Mouse (Mus musculus): ENCODE results near the gene Lamb1. TPM values are rescaled to one million over a fixed set of nuclear protein-coding genes. Genes with fewer than 3 reads are reported as not detected.

The Lamb1 gene
- total RNA-seq, 2 experiments from 2014 or later: 266 to 279 TPM

DNA sequence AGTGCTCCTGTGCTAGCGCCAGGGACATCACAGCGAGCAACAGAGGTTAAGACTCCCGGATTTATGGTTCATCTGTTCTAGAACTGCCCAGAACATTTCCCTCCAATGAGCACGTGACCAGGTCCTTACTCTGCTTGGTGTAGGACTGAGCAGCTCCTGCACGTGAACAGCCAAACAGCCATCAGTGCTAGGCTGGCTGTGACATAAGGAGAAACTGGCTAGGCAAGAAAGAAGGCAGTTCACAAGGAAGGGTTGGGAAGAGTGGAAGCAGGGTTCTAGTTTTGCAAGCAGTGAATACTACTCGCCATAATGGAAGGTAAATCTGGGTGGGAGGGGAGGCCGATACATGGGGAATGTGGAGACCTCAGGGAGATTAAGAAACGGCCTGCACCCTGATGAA, 10.1 kb upstream of the Lamb1 start:
- no peak for DNase-seq

DNA sequence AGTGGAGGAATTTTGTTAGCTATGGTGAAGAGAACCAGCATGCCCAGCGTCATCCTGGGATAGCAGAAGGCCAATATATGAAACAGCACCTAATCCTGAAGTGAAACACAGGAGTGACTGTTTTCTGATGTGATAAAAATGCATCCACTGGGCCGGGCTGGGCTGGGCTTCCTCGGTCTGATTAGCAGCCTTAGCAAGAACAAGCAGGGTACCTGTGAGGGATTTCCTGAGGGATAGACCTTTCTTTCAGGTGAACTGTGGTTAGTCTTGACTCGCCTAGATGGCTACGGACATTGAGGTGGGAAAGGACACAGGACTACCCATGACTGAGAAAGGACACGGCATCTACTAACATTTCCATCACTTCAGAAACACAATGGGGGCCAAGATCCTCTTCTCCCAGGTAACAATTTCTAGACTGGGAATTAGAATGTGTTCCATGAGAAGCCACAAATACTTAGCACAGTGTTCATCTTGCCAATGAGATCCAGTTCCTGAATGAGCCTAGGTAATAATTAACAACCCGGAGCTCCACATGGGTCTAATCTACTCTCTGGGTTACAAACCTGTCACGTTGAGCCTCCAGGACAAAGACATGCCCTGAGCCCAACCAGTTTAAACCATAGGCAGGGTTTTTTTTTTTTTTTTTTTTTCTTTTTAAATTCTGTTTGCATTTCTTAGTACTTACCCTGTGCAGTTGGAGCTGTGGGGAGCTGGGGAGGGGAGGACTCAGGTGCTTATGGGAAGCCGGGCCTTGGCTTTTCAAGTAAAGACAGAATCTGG, 8.7 kb upstream of the Lamb1 start:
- no peak for DNase-seq

DNA sequence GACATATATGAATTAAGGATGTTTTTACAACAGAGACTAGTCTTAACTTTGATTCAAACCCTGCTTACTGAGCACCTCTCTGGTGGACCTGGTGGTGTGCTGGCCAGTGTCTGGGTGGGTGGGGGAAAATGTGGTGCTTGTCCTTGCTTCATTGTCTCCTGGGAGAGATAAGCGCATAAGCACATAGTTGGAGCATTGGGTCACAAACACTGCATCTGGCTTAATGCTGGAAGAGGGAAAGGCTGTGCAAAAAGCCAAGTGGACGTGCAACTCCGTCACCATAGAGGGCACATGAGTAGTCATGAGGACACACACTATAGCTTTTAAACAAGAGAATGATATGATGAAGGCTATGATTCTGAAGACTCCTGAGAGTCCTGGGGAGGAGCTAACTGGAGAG, 3.2 kb upstream of the Lamb1 start:
- peak; percentile 60 for DNase-seq

DNA sequence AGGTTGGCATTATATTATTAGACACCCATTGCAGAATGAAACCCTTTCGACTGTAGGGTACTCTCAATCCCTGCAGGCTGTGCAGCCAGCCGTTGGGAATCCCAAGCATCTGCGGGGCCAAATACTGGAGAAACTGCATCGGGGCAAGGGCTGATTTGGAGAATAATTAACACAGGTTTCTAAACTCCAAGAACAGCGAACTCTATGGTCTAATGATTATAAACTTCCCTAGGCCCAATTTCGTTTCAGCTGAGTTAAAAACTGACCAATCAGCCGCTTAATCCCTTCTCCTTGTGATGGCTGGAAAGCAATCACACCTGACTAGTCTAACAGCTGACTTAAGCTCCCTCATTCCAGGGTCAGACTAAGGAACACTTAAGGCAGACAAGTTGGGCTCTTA, 1.1 kb upstream of the Lamb1 start:
- no peak for DNase-seq

DNA sequence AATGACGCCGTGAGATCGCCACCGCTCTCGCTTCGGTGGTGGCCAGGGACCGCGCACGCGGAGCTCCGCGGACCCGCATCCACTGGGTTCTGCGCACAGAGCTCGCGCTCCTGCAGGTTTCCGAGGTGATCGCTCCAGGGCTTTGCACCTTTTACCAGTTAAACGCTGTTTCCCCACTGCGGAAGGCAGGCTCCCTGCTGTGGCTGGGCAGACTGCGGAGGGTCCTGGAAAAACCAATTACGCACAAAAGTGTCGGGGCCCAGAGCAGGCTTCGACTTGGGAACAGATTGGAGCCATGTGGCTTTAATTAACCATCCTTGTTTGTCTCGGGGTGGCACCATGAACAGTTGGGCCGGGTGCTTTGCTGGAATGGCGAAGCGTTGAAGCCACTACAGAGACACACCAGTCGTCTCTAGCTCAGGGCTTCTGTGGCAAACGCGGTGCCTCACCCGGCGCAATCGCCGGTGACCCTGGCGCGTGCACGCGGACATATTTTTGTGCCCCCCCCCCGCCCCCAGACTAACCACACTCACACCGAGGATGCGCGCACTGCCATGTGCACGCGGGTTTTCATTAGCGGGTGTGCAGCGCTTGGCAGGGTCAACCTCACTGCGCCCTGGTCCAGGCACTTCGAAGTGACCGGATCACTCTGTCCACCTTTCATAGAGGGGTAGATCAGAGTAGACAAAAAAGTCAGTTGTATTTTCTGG, 843 bp downstream of the Lamb1 start:
- peak; percentile 43 for DNase-seq

DNA sequence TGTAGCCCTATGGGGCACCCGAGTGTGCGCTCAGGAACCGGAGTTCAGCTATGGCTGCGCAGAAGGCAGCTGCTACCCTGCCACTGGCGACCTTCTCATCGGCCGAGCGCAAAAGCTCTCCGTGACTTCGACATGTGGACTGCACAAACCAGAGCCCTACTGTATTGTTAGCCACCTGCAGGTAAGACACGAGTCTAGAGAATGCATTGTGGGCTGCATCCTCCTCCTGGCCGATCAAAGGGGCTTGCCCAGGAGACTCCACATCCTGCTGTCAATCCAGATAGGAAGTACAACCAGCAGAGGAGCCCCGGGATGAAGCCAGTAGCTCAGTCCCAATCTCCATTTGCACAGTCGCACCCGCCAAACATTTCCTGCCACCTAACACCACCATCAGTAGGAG, 1.7 kb downstream of the Lamb1 start:
- DNase-seq: peak; percentile 43

DNA sequence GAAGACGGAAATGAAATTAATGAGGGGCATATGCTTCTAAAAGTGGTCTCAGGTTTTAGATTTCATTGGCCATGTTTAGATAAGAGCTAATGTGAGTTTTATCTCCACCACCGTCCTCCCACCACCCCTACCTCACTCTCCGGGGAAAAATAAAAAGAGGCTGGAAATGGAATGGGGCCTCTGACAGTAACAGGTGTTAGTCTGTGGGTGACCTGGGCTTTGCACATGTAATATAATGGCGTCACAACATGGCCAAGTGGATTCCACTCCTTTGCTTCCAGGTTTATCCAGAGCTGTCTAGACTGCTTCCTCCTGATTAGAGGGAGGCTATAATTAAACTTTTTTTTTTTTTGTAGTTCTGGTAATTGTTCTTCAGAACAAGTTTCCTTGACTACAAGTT, 2.3 kb downstream of the Lamb1 start:
- DNase-seq: no peak

DNA sequence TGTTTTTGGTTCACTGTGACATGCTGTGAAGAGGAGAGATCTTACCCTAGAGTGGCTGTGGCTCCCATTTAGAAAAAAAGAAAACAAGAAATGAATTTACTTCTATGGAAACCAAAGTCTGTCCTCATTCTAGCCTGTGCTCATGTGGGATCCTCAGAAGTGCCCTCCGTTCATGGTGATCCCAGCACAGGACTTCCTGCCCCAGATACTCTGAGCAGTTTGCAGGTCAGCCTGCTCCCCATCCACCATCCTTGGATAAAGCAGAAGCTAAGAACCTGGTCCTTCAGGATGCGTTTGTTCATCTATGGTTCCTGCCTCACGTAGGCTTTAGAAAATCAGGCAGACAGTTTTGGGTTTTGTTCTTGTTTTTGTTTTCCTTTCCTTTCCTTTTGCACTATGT, 3.3 kb downstream of the Lamb1 start:
- no peak for DNase-seq

DNA sequence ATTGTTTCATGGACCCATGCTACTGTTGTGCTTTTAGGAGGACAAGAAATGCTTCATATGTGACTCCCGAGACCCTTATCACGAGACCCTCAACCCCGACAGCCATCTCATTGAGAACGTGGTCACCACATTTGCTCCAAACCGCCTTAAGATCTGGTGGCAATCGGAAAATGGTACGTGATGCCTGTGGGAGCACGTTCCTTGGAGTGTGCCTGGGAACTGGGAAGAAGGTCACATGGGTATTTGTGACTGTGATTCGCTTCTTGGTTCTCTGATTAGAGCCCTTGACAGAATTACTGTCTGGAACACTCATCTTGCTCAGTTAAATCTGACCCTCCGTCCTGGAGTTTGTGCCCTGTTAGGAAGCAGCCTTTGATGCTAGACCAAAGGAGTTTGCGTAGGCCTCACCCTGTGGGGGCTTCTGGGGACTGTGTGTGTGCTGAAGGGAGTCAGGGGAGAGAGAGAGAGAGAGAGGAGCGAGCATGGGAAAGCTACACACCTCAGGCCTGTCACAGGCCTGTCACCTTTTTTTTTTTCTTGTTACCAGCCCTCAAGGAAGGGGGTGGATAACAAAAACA, 4.1 kb downstream of the Lamb1 start:
- no peak for DNase-seq

DNA sequence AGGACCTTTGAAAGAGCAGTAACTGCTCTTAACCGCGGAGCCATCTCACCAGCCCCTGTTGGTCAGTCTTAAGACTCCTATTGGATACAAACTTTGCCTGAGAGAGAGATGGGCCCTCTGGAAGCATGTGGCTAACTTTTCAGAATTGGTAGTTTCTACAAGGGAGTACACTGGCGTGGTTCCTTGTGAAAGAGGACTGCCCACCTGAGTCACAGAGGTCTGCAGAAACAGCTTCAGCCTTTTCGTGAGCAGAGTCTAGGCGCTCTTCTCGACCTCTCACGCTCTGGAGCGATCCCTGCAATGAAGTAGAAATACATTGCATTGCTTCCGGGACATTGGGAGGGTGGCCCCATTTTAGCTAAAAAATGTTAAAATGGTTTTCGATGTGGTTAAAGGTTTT, 5.3 kb downstream of the Lamb1 start:
- DNase-seq: no peak

DNA sequence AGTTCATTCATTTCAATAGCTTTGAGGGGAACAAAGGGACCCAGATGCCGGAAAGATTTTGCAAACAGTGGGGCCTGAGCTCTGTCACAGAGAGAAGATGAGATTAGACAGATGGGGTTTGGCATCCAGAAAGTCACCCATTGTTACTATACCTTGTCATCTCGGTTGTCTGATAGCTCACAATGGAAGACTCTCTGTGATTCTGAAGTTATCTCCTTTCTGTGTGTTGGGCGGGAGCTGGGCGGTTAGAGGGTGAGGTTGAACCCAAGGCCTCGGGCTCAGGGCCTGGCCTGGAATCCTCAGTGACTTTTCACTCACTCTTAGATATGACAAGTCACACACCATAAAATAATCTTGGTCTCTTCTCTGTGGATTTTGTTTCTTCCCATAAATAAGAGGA, 5.7 kb downstream of the Lamb1 start:
- DNase-seq: no peak

DNA sequence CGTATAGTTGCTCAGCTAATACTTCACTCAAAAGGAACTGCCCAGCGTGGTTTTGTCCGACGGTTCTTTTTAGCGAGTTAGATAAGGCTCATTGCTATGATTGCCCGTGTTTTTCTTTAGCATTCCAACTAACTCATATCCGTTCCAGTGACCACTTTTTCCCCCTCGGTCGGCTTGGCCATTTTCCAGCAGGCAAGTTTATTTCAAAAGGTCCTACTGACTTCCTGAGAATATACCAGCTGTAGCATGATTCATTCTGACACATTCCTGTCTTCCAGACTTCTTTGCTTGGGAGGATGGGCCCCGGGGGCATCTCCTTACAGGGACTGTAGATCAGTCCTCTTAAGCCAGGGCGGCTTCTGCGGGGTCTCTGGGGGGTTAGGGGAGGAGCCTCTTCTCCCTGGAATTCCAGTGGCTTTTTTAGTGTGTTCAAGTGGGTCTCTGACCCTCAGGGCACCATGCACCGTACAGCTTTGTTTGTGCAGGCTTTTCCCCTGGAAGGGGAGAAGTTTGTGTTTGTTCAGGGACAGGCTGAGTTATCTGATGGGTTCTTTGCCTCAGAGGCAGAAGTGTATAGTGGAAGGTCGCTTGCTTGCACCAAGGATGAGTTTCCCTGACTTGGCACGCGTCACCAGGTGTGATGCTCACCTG, 6.5 kb downstream of the Lamb1 start:
- DNase-seq: peak; percentile 87

DNA sequence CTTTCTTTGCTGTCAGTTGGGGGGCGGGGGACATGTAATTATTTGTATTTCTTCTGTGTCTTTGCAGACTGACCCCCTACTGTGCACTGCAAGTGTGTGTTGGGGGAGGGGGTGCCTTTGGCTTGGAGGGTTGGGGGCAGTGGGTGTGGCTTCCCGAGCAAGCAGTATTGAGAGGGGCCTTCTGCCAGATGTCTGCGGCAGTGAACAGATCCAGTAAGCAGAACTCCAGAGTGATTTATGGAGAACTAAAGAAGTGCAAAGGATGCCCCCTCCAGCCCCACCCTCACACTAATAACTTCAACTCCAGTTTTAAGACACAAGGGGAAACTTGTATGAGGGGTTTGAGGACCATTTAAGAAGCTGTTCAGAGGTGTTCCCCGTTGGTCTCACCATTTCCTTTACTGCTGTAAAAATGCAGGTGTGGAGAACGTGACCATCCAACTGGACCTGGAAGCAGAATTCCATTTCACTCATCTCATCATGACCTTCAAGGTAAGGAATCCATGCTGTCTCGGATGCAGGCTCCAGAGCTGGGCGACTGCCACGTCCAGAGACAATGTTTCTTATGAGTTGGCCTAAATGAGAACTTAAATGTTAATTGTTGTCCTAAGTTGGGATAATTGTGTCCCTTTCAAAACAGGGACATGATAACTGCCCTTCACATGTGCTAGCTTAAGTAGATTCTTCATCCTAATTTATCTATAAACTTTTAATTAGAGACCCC, 7.1 kb downstream of the Lamb1 start:
- DNase-seq: no peak

DNA sequence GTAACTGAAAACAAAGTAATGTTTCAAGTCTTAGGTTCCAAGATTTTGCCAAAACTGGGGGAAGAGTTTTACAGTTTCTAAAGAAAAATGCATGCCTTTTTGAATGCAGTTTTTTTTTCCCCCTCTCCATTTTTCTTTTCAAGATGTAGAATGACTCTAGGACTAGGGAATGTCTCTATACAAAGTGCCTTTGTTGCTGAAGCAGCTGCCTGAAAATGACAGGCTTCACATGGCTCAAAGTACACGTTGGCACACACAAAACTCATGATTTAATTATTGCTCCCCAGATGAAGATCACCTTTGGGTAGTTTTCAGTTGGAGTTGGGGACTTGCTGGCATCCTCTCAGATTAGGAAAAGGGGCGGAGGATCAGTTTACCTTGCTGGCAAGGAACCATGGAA, 7.8 kb downstream of the Lamb1 start:
- no peak for DNase-seq

DNA sequence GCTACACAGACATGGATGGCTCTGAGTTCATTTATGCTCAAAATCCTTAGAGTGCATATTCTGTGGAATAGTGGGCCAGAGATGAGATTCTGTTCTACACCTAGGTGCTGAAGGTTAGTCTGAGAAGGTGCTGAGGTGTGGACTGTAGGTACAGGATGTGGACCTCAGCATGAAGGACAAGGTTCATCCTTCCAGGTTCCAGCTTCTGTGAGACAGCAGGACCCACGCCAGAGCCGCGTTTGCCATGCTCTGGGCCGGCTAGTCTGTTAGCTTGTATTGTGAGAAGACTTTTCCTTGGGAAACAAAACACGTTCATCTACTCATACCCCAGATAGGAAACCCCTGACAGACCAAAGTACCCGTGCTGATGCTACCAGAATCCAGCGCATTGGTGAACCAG, 8.6 kb downstream of the Lamb1 start:
- DNase-seq: no peak

DNA sequence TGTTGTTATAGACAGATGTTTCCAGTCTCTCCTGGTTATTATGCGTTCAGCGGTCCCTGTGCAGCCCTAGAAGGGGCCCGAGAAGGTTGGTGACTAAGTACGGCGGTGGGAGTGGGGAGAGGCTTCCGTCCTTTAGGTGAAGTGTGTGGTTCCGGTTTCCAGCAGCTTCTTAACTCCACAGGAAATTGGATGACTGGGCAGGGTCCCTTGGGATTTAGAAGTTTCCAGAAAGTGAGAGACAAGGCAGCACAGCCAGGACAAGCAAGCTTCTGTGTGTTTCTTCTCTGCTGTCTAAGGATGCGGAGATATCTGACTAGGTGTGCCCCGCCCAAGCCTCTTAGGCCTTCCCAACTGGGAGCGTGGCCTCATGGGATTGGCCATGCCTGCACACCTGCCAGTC, 10.4 kb downstream of the Lamb1 start:
- DNase-seq: peak; percentile 53

DNA sequence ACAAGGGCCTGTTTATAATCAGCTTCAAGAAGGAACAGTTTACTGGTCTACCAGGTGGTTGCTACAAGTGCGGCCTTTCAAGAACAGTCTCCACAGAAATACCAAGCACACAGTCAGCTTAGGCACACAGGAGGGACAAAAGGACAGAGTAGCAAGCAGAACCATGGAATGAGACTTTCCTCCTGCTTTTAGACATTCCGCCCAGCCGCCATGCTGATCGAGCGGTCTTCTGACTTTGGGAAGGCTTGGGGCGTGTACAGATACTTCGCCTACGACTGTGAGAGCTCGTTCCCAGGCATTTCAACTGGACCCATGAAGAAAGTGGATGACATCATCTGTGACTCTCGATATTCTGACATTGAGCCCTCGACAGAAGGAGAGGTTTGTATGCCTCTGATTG, 13.2 kb downstream of the Lamb1 start:
- no peak for DNase-seq

DNA sequence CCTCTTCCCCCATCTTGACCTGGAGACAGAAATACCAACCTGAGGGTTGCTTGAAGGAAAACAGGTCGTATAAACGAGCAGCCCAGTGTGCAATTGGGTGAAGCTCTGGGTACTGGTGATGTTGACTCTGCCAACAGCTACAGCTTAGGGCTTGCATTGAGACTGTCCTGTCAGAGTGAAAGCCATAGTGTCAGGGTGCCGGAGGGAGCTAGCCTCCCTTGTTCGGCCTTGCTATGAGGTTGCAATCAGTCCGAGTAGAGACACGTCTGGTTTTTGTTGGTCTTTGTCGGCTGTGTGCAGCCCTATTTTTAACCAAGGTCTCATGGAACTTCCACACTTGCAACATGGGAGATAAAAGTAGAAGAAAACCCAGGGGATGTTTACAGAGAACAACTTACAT, 15.3 kb downstream of the Lamb1 start:
- DNase-seq: no peak

DNA sequence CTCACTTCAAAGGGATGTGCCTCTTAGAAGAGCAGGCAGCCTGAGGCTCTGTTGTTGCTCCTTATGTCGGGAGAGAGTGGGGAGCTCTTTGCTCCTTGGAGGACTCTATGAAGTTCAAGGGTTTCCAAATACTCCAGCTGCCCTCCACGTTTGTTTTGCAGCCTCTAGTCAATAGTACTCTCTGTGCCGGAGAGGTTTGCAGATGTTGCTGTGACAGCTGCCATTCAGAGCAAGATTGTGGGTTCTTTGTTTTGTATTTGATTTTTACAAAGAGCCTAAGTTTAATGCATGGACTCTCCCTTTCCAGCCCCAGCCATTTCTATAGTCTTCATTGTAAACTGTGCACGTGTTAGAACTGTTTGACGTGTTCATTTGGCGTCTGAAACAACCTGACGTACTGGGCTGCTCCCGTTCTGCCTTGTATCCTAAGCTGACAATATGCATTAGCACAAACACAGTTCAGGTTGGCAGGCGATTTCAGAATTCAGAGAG, 16.1 kb downstream of the Lamb1 start:
- DNase-seq: no peak

DNA sequence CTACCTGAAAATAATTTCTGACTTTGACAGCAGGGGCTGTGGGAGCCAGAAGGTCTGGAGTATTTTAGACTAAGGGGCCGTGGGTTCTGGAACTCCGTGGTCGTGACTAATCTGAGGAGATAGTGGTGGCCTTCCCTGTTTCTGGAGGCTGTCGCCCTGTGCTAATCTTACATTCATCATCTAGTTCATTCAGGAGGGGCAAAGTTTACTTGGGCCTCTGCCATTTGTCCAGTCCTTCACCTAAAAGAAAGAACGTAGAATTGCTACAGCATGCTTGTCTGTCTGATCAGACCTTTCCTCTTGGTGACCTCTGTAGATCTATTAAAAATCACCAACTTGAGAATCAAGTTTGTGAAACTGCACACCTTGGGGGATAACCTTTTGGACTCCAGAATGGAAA, 17.2 kb downstream of the Lamb1 start:
- DNase-seq: no peak

DNA sequence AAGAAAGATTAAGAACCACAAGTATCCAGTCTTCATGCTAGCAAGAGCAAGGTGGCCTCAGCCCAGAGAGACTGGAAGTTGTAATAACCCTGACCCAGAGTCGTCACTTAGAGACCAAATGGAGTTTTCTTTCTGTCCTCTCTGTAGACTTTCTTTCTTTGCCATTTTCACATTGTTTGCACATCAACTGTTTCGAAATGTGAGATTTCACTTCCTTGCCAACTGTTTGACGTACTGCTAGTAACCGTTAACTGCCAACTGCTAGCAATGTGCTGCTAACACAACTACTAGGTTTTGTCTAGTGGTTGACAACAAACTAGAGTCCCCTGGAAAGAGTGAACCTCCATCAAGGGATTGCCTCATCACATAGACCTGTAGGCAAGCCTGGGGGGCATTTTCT, 18.1 kb downstream of the Lamb1 start:
- no peak for DNase-seq

DNA sequence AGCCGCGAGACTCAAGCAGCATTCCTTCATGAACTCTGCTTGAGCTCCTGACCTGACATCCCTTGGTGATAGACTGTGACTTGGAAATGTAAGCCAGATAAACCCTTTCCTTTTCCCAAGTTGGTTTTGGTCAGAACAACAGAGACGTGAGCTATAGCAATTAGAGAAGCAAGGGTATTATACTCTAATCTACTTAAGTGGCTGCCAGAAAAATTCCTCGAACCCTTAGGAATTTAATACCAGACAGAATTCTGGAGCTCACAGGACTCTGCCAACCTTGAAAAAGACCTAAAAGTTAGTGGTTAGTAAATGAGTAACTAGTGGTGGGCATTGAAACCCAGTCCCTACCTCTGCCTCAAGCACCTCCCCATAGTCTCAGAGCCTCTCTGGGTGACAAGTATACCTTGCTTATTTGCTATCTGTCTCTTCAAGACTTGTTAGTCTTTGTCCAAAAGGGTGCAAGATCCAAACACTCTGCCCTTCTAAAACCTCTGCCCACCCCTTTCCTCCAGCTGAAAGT, 18.6 kb downstream of the Lamb1 start:
- DNase-seq: no peak

Measured in heart, postnatal 4 days (tissue).